ENCODE assay signal across 9 mouse cellular contexts in the genomic region with DNA sequence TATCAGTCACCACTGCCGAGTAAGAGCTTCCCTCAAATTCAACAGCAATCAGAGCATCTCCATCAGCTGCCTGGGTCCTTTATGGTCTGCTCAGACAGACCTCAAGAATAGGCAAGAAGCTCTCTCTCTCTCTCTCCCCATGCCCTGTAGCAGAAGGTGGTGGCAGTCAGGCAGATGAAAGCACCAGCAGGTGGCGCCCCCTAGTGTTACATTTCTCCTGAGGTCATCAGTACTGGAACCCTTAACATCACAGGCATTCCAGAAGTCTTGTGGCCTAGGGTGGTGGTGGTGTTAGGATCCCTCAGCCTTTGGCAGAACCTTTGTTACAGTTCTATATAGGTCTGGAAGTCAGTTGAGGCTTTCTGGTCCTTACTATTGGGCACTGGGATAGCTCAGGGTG. TPM values are rescaled to one million over a fixed set of nuclear protein-coding genes. Genes with fewer than 3 reads are reported as not detected.
DNase-seq lines count a peak whose midpoint lies in the region; ATAC-seq and TF ChIP-seq lines count a peak whose summit lies in the region.
"Had no signal": no experiment of that assay in that cellular context is flagged by ENCODE, and none has a peak within 500 bp of the region (broad histone marks: within the 10 kb centered on the region; RNA-seq: fewer than 3 reads in every experiment).

No protein-coding gene starts in this region.

- whole genome bisulfite sequencing in neural tube, embryonic 15.5 days: 43% methylated on average over 2 of the region's 2 CpGs
- WGBS in olfactory bulb, adult 2 months: 54% methylated on average over 2 of the region's 2 CpGs

- H3K9ac ChIP-seq in neural tube, embryonic 15.5 days (replicated peaks): no peak overlapping the region

- TF ChIP-seq POLR2A in bone marrow macrophage, adult 2 months (IDR thresholded peaks at IDR 0.05; ENCODE audit: borderline replicate concordance, low read depth, low read length): no peak
- no peak for TF ChIP-seq POLR2A in olfactory bulb, adult 2 months (IDR thresholded peaks at IDR 0.05; ENCODE audit: insufficient read depth, low read depth, low read length)

- H3K4me2 ChIP-seq in neural tube, embryonic 15.5 days: no peak overlapping the region

- H3K27me3 ChIP-seq in neural tube, embryonic 15.5 days (replicated peaks): no peaks in the 10 kb centered on the region

- H3K9me3 ChIP-seq in neural tube, embryonic 15.5 days (replicated peaks): no peaks in the 10 kb centered on the region

- intact Hi-C loops in gastrocnemius, postnatal 36 days (cut with DNase I): no loop called here
- intact Hi-C loops in heart, postnatal 25 days (cut with DNase I): no loop called here

- no peak overlapping the region for H3K4me3 ChIP-seq in neural tube, embryonic 15.5 days (replicated peaks)
- no peak overlapping the region for H3K4me3 ChIP-seq in bone marrow macrophage, adult 2 months (ENCODE audit: insufficient read depth, low read length)
- no peak overlapping the region for H3K4me3 ChIP-seq in olfactory bulb, adult 2 months (ENCODE audit: insufficient read depth, low read depth, low read length)
- H3K4me3 ChIP-seq: myocyte had no signal

- TF ChIP-seq CTCF in bone marrow macrophage, adult 2 months (IDR thresholded peaks at IDR 0.05; ENCODE audit: low read depth, low read length): peak; percentile 76
- 0 out of 2 replicates have a peak, but pooled peaks have one; percentile 19 for TF ChIP-seq CTCF in olfactory bulb, adult 2 months (IDR thresholded peaks at IDR 0.05; ENCODE audit: insufficient read depth, low read depth, low read length)

- DNase-seq in gastrocnemius, adult 18-20 months (ENCODE audit: low spot score): peak; percentile 25
- no peak for DNase-seq in gastrocnemius, postnatal 36 days
- peak; percentile 42 for DNase-seq in neural tube, embryonic 10.5 days (ENCODE audit: extremely low spot score, low spot score)
- DNase-seq in kidney, postnatal 4 days: peak; percentile 61 to 72
- no peak for DNase-seq in heart, postnatal 25 days (ENCODE audit: low spot score)

- peaks cover 4% of the 10 kb centered on the region; the same call in 1 of the 2 replicates for H3K4me1 ChIP-seq in neural tube, embryonic 15.5 days
- peaks cover 14% of the 10 kb centered on the region for H3K4me1 ChIP-seq in bone marrow macrophage, adult 2 months (ENCODE audit: control insufficient read depth, insufficient read depth, low read length)
- H3K4me1 ChIP-seq in olfactory bulb, adult 2 months (ENCODE audit: control insufficient read depth, insufficient read depth, low read length): peaks cover 10% of the 10 kb centered on the region

- ATAC-seq in neural tube, embryonic 15.5 days (ENCODE audit: low FRiP score): no peak

- H3K27ac ChIP-seq in neural tube, embryonic 15.5 days (replicated peaks): no peak overlapping the region
- H3K27ac ChIP-seq in bone marrow macrophage, adult 2 months (ENCODE audit: insufficient read depth, low read depth, low read length): no peak overlapping the region
- H3K27ac ChIP-seq in olfactory bulb, adult 2 months (ENCODE audit: insufficient read depth, low read depth, low read length): no peak overlapping the region

- no peaks in the 10 kb centered on the region for H3K36me3 ChIP-seq in neural tube, embryonic 15.5 days

RNA-seq across cellular contexts. Expression of gene Txnrd3, which starts 4.8 kb away (rescaled TPM):
- 1 to 10 TPM; 3.5 to 4.6 TPM for total RNA-seq in gastrocnemius, adult 18-20 months (2021)
- total RNA-seq in gastrocnemius, postnatal 36 days (2021): 1 to 10 TPM; 4.5 to 4.6 TPM
- polyA plus RNA-seq in neural tube, embryonic 15.5 days (2015; fragmentation: Nextera tagmentation; extraction: Ambion mirVana): 11.6 and 12.7 TPM in 2 replicates
- polyA plus RNA-seq in bone marrow macrophage, adult 2 months (2012; ENCODE audit: insufficient read depth, insufficient read length, missing spikeins): 2.1 TPM in 2 replicates
- polyA plus RNA-seq in olfactory bulb, adult 2 months (2012; ENCODE audit: insufficient read depth, insufficient read length, low replicate concordance, missing spikeins): not detected in 2 replicates
- 10 to 100 TPM; 15.0 to 15.8 TPM for total RNA-seq in heart, postnatal 25 days (2021)

RNA-seq across cellular contexts. Expression of gene Chchd6, which starts 43.6 kb away (rescaled TPM):
- total RNA-seq in gastrocnemius, adult 18-20 months (2021): 1 to 10 TPM; 3.7 to 4.7 TPM
- 1 to 10 TPM; 2.3 to 2.6 TPM for total RNA-seq in gastrocnemius, postnatal 36 days (2021)
- 155 and 174 TPM in 2 replicates for polyA plus RNA-seq in neural tube, embryonic 15.5 days (2015; fragmentation: Nextera tagmentation; extraction: Ambion mirVana)
- polyA plus RNA-seq in bone marrow macrophage, adult 2 months (2012; ENCODE audit: insufficient read depth, insufficient read length, missing spikeins): 6.9 and 9.2 TPM in 2 replicates
- polyA plus RNA-seq in olfactory bulb, adult 2 months (2012; ENCODE audit: insufficient read depth, insufficient read length, low replicate concordance, missing spikeins): not detected in 2 replicates
- total RNA-seq in heart, postnatal 25 days (2021): 10 to 100 TPM; 10.1 to 13.5 TPM

Comparison
In these comparisons a context has a peak if more than half of its experiments do, and no peak if none do; other contexts are left out.
1. DNase-seq: peak in gastrocnemius, adult 18-20 months (single experiment), neural tube, embryonic 10.5 days (single experiment) and kidney, postnatal 4 days (2 of 2); none in gastrocnemius, postnatal 36 days (0 of 2) and heart, postnatal 25 days (single experiment).